Mouse (Mus musculus) erythroblast, embryonic 14.5 days (primary cell): ENCODE results near the gene Cntln.

Source experiments
- GATA1 ChIP-seq: IDR thresholded peaks from 2 replicates; pipeline ENCODE4 v1.6.1; 2012; ENCODE audit warnings: low read length, inconsistent platforms, mixed read lengths
- TAL1 ChIP-seq: IDR thresholded peaks from 3 replicates; pipeline ENCODE4 v1.6.1; 2012; ENCODE audit warnings: low read length, inconsistent platforms, mixed read lengths

DNA sequence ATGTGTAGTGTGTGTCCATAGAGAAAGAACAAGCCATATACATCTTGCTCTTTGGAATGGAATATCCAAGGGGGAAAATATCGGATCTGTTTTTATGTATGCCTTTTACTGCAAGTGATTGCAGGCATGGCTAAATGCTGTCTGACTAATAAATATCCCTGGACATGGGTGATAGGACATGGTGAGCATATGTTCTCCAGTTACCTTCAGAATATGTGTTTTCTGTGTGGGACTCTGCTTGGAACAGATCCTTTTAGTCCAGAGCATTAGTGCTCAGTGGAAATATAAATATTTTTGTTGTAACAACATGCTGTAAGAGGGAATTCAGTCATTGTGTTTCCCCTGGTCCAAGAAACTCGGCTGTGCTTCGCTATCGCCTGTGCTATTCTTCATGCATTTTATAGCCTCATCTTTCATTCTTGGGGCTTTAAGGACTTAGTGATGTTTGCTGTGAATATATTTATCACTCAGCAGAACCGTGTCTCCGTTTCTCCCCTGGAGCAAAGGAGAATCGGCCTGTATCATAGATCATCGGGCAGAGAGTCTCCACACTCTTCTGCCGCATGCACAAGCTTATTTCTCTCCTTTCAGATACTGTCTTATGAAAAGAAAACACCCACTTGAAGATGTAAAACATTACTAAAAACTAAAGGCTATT is 294.4 kb downstream of the Cntln start:
- TF ChIP-seq GATA1 (no peak), TAL1 (no peak)
